Mouse (Mus musculus) lung, postnatal 36 days (tissue): ENCODE results near the gene Otulin.
A peak's percentile ranks its signal among the peaks of the same experiment; 100 is the strongest.

ENCODE experiments used
- DNase-seq: peaks from one replicate; pipeline ENCODE4 v3.0.0; 2022; ENCODE audit warnings: mixed read lengths

Gene Otulin

GRCm38 (mm10) chr15:27656626-27657025 is 26.1 kb upstream of the Otulin start:
- no peak for DNase-seq

- no peak for DNase-seq
These were observed 24.5 kb upstream of the Otulin start for GRCm38 (mm10) chr15:27655015-27655414.

- peak; percentile 18 for DNase-seq
These were observed 17.2 kb upstream of the Otulin start for GRCm38 (mm10) chr15:27647686-27648085.

- peak; percentile 51 for DNase-seq
These were observed 16.2 kb upstream of the Otulin start for GRCm38 (mm10) chr15:27646665-27647064.

GRCm38 (mm10) chr15:27645250-27645649 is 14.8 kb upstream of the Otulin start:
- DNase-seq = no peak

GRCm38 (mm10) chr15:27642895-27643294 is 12.4 kb upstream of the Otulin start:
- peak; percentile 81 for DNase-seq

- DNase-seq = no peak
These were observed 10.7 kb upstream of the Otulin start for GRCm38 (mm10) chr15:27641171-27641570.

- DNase-seq = no peak
These were observed 3.7 kb upstream of the Otulin start for GRCm38 (mm10) chr15:27633941-27634900.

GRCm38 (mm10) chr15:27629800-27630600 is 493 bp downstream of the Otulin start:
- DNase-seq = peak; percentile 15

- no peak for DNase-seq
These were observed 1.4 kb downstream of the Otulin start for GRCm38 (mm10) chr15:27629046-27629445.

- DNase-seq = no peak
These were observed 2.7 kb downstream of the Otulin start for GRCm38 (mm10) chr15:27627794-27628193.

GRCm38 (mm10) chr15:27626314-27626713 is 4.2 kb downstream of the Otulin start:
- no peak for DNase-seq

GRCm38 (mm10) chr15:27625890-27626255 is 4.6 kb downstream of the Otulin start:
- no peak for DNase-seq

- peak; percentile 50 for DNase-seq
These were observed 5.2 kb downstream of the Otulin start for GRCm38 (mm10) chr15:27625014-27625889.

GRCm38 (mm10) chr15:27623286-27623685 is 7.2 kb downstream of the Otulin start:
- DNase-seq = no peak

GRCm38 (mm10) chr15:27620475-27621185 is 9.9 kb downstream of the Otulin start:
- no peak for DNase-seq

- DNase-seq = no peak
These were observed 10.8 kb downstream of the Otulin start for GRCm38 (mm10) chr15:27619683-27620082.

GRCm38 (mm10) chr15:27618778-27619533 is 11.5 kb downstream of the Otulin start:
- no peak for DNase-seq

GRCm38 (mm10) chr15:27617227-27617626 is 13.3 kb downstream of the Otulin start:
- no peak for DNase-seq

- DNase-seq = peak; percentile 66
These were observed 14.3 kb downstream of the Otulin start for GRCm38 (mm10) chr15:27616159-27616558.

GRCm38 (mm10) chr15:27613255-27613654 is 17.2 kb downstream of the Otulin start:
- DNase-seq = no peak
